Mouse (Mus musculus) heart, adult 2 months (tissue): ENCODE results near the gene Zmynd8.
A peak's percentile ranks its signal among the peaks of the same experiment; 100 is the strongest.

Source experiments
- CTCF ChIP-seq: fragments of 200-600 bp; IDR thresholded peaks from 2 replicates; pipeline ENCODE4 v1.8.1; 2022; ENCODE audit warnings: antibody characterized with exemption, mild to moderate bottlenecking, moderate library complexity
- EP300 ChIP-seq: fragments of 200-500 bp; IDR thresholded peaks from 2 replicates; pipeline ENCODE4 v1.6.1; 2011; ENCODE audit warnings: low read depth, low read length, control low read depth; ENCODE audit not compliant: insufficient read depth
- POLR2A ChIP-seq: fragments of 200-500 bp; IDR thresholded peaks from 2 replicates; pipeline ENCODE4 v1.6.1; 2011; ENCODE audit warnings: mild to moderate bottlenecking, low read depth, low read length, control low read depth; ENCODE audit not compliant: insufficient read depth

- no peak for TF ChIP-seq CTCF
- 0 out of 2 replicates have a peak, but pooled peaks have one; percentile 40 for TF ChIP-seq POLR2A
- TF ChIP-seq EP300, result peak; percentile 50; the same call in 1 of the 2 replicates
These were observed 13.4 kb downstream of the Zmynd8 start for GRCm38 (mm10) chr2:165885225-165885950.
